Mouse (Mus musculus) ES-E14 (cell line): ENCODE data around the gene Emp3. TPM values are rescaled to one million over a fixed set of nuclear protein-coding genes. Genes with fewer than 3 reads are reported as not detected.
A peak's percentile ranks its signal among the peaks of the same experiment; 100 is the strongest.

Experiments
- DNase-seq: peaks from one replicate; pipeline ENCODE4 v3.0.0-alpha.2; 2013; ENCODE audit warnings: low read depth, low spot score
- H3K27ac ChIP-seq: 2 replicates; pipeline ENCODE4 v1.5.1; 2012; ENCODE audit warnings: low read depth, mild to moderate bottlenecking, low read length, moderate library complexity, mixed read lengths; ENCODE audit not compliant: poor library complexity, insufficient read depth, severe bottlenecking
- H3K36me3 ChIP-seq: 2 replicates; pipeline ENCODE4 v1.6.1; 2012; ENCODE audit warnings: mild to moderate bottlenecking, low read length, moderate library complexity, mixed read lengths; ENCODE audit not compliant: control insufficient read depth, poor library complexity, insufficient read depth, severe bottlenecking
- H3K4me1 ChIP-seq, 2 experiments: fragments of 150-350 bp in 1 of 2; sonication (generic) in 1 of 2; 2 replicates each; pipeline ENCODE4 v1.6.1; 2012; ENCODE audit warnings: low read length in 2 of 2, mild to moderate bottlenecking in 1 of 2, mixed read lengths in 1 of 2; ENCODE audit not compliant: control insufficient read depth in 2 of 2, insufficient read depth in 2 of 2, poor library complexity in 1 of 2
- H3K4me3 ChIP-seq, 2 experiments: fragments of 150-350 bp in 1 of 2; sonication (generic) in 1 of 2; 2 replicates each; pipeline ENCODE4 v1.5.1; 2012; ENCODE audit warnings: low read length in 2 of 2, low read depth in 1 of 2, mild to moderate bottlenecking in 1 of 2, mixed read lengths in 1 of 2; ENCODE audit not compliant: insufficient read depth in 1 of 2, poor library complexity in 1 of 2, severe bottlenecking in 1 of 2
- H3K9ac ChIP-seq: 2 replicates; pipeline ENCODE4 v1.6.1; 2012; ENCODE audit warnings: low read depth, mild to moderate bottlenecking, low read length, mixed read lengths; ENCODE audit not compliant: poor library complexity, insufficient read depth, severe bottlenecking
- H3K9me3 ChIP-seq: fragments of 150-350 bp; sonication (generic); 2 replicates; pipeline ENCODE4 v1.6.1; 2012; ENCODE audit warnings: low read depth, mild to moderate bottlenecking, low read length; ENCODE audit not compliant: control insufficient read depth, insufficient read depth
- CHD2 ChIP-seq: IDR thresholded peaks from 2 replicates; pipeline ENCODE4 v1.6.1; 2014; ENCODE audit warnings: mild to moderate bottlenecking, low read depth, low read length, inconsistent platforms
- HCFC1 ChIP-seq: IDR thresholded peaks from 2 replicates; pipeline ENCODE4 v1.6.1; 2012; ENCODE audit warnings: low read length, inconsistent platforms, borderline replicate concordance; ENCODE audit not compliant: insufficient read depth
- MAFK ChIP-seq: IDR thresholded peaks from 2 replicates; pipeline ENCODE4 v1.6.1; 2014; ENCODE audit warnings: mild to moderate bottlenecking, low read depth, low read length, inconsistent platforms; ENCODE audit not compliant: insufficient read depth
- ZC3H11A ChIP-seq: IDR thresholded peaks from 2 replicates; pipeline ENCODE4 v1.6.1; 2012; ENCODE audit warnings: low read depth, mild to moderate bottlenecking, inconsistent platforms, low read length, borderline replicate concordance
- ZNF384 ChIP-seq: IDR thresholded peaks from 2 replicates; pipeline ENCODE4 v1.6.1; 2012; ENCODE audit warnings: low read depth, low read length, inconsistent platforms
- in situ Hi-C, 2 experiments: fragments of 600-800 bp; cut with MboI; formaldehyde crosslinking; loops; one replicate each; pipeline ENCODE4 v1.15.1; 2025; ENCODE audit warnings: low sequenced_read_pairs in 2 of 2, inconsistent platforms in 1 of 2; ENCODE audit not compliant: unreplicated experiment in 2 of 2
- total RNA-seq: library from RNA; depleted of rRNA; stranded (reverse); fragments of 300-350 nt; gene quantifications from 2 replicates; pipeline ENCODE4 v1.2.3, GENCODE M21; 2012

Emp3 gene
- total RNA-seq, 1 experiment, result 56.5 TPM

GRCm38 (mm10) chr7:45897258-45897757 lies 23.9 kb downstream of the Emp3 start:
- H3K4me3 ChIP-seq, result peak overlapping the region; percentile 77 to 87
- peak overlapping the region; percentile 92 for H3K27ac ChIP-seq
- no peaks in the 10 kb centered on the region for H3K9me3 ChIP-seq
- peak overlapping the region; percentile 84 for H3K9ac ChIP-seq
- in situ Hi-C loops, result no loop called here
- no peaks in the 10 kb centered on the region; the same call in 1 of the 2 replicates for H3K36me3 ChIP-seq
- peaks cover 0 to 3% of the 10 kb centered on the region in 2 experiments; a peak in 2 of 4 replicates for H3K4me1 ChIP-seq
- TF ChIP-seq ZNF384, result no peak
- TF ChIP-seq CHD2, result no peak; the same call in 1 of the 2 replicates
- TF ChIP-seq ZC3H11A, result no peak
- no peak for TF ChIP-seq MAFK
- TF ChIP-seq HCFC1, result peak; percentile 76
- DNase-seq, result no peak

GRCm38 (mm10) chr7:45896517-45897257 lies 24.5 kb downstream of the Emp3 start, which contains the start of the genes Syngr4 and Tmem143:
TSS of gene Syngr4 (minus strand) at chr7:45896714.
TSS of gene Tmem143 (plus strand) at chr7:45896941.
- H3K36me3 ChIP-seq, result no peaks in the 10 kb centered on the region; the same call in 1 of the 2 replicates
- peak within 1 kb of the TSS; percentile 84 for H3K9ac ChIP-seq
- no peak for TF ChIP-seq MAFK
- peak; percentile 36; the same call in 1 of the 2 replicates for TF ChIP-seq CHD2
- TF ChIP-seq ZNF384, result peak; percentile 99
- no peak for TF ChIP-seq HCFC1
- no peak for TF ChIP-seq ZC3H11A
- H3K27ac ChIP-seq, result peak within 1 kb of the TSS; percentile 92
- H3K9me3 ChIP-seq, result no peaks in the 10 kb centered on the region
- peak; percentile 99 for DNase-seq
- peaks cover 0 to 3% of the 10 kb centered on the region in 2 experiments; a peak in 2 of 4 replicates for H3K4me1 ChIP-seq
- H3K4me3 ChIP-seq, result peak within 1 kb of the TSS; percentile 77 to 87
- in situ Hi-C loops, result no loop called here

- Histone ChIP-seq H3K4me1 (peaks cover 0 to 3% of the 10 kb centered on the region in 2 experiments; a peak in 1 of 4 replicates), H3K36me3 (no peaks in the 10 kb centered on the region; the same call in 1 of the 2 replicates), H3K9ac (peak overlapping the region; percentile 84), H3K4me3 (peak overlapping the region; percentile 22 to 87; a peak in 3 of 4 replicates), H3K27ac (no peak overlapping the region), H3K9me3 (no peaks in the 10 kb centered on the region)
- TF ChIP-seq ZNF384 (no peak), CHD2 (no peak), MAFK (no peak), HCFC1 (no peak), ZC3H11A (no peak)
- DNase-seq, result no peak
- in situ Hi-C loops, result no loop called here
Observed at GRCm38 (mm10) chr7:45895931-45896516, 25.2 kb downstream of the Emp3 start.

- in situ Hi-C loops, result no loop called here
- no peak overlapping the region for H3K27ac ChIP-seq
- no peak overlapping the region for H3K9ac ChIP-seq
- DNase-seq, result no peak
- H3K36me3 ChIP-seq, result no peaks in the 10 kb centered on the region
- H3K4me1 ChIP-seq, result peaks cover 0 to 3% of the 10 kb centered on the region in 2 experiments; a peak in 1 of 4 replicates
- TF ChIP-seq CHD2, result no peak
- TF ChIP-seq HCFC1, result no peak
- no peak for TF ChIP-seq ZC3H11A
- TF ChIP-seq ZNF384, result no peak
- no peak for TF ChIP-seq MAFK
- no peaks in the 10 kb centered on the region for H3K9me3 ChIP-seq
- no peak overlapping the region for H3K4me3 ChIP-seq
Observed at GRCm38 (mm10) chr7:45892651-45893050, 28.6 kb downstream of the Emp3 start.
